Mouse (Mus musculus) heart, adult 2 months (tissue): ENCODE measurements at regions not wholly inside any gene's neighbourhood (a gene's known extent, or its start where the extent isn't known, plus 50 kb on each side); places are given as distances from the start of the nearest gene placed in this dataset.

ENCODE experiments used
- DNase-seq, 2 experiments: peaks; one replicate each; pipeline ENCODE4 v3.0.0; 2021
- H3K27ac ChIP-seq: fragments of 200-600 bp; 2 replicates; pipeline ENCODE4 v1.8.1; 2022
- H3K27me3 ChIP-seq: fragments of 200-500 bp; 2 replicates; pipeline ENCODE4 v1.6.1; 2012; ENCODE audit warnings: mild to moderate bottlenecking, low read length, inconsistent platforms, mixed read lengths; ENCODE audit not compliant: control insufficient read depth, insufficient read depth
- H3K36me3 ChIP-seq: fragments of 200-500 bp; 2 replicates; pipeline ENCODE4 v1.6.1; 2012; ENCODE audit warnings: low read length, inconsistent platforms; ENCODE audit not compliant: control insufficient read depth, insufficient read depth
- H3K4me1 ChIP-seq: fragments of 200-500 bp; 2 replicates; pipeline ENCODE4 v1.6.1; 2011; ENCODE audit warnings: low read length; ENCODE audit not compliant: control insufficient read depth, insufficient read depth
- H3K4me3 ChIP-seq: fragments of 200-600 bp; 2 replicates; pipeline ENCODE4 v1.8.1; 2022
- H3K79me2 ChIP-seq: fragments of 200-500 bp; replicated peaks from 2 replicates; pipeline ENCODE4 v1.6.1; 2012; ENCODE audit warnings: mild to moderate bottlenecking, inconsistent platforms, low read length, moderate library complexity, mixed read lengths; ENCODE audit not compliant: control insufficient read depth, insufficient read depth
- H3K9ac ChIP-seq: fragments of 200-500 bp; 2 replicates; pipeline ENCODE4 v1.6.1; 2012; ENCODE audit warnings: low read depth, mild to moderate bottlenecking, control low read depth, inconsistent platforms, low read length, mixed read lengths
- CTCF ChIP-seq: fragments of 200-600 bp; IDR thresholded peaks from 2 replicates; pipeline ENCODE4 v1.8.1; 2022; ENCODE audit warnings: antibody characterized with exemption, mild to moderate bottlenecking, moderate library complexity
- EP300 ChIP-seq: fragments of 200-500 bp; IDR thresholded peaks from 2 replicates; pipeline ENCODE4 v1.6.1; 2011; ENCODE audit warnings: low read depth, low read length, control low read depth; ENCODE audit not compliant: insufficient read depth
- POLR2A ChIP-seq: fragments of 200-500 bp; IDR thresholded peaks from 2 replicates; pipeline ENCODE4 v1.6.1; 2011; ENCODE audit warnings: mild to moderate bottlenecking, low read depth, low read length, control low read depth; ENCODE audit not compliant: insufficient read depth
- WGBS: fragments of 180-500 bp; shearing (Covaris S2); methylation state at CpG from one replicate; pipeline ENCODE4 v1.1.7; 2018; 5-methylcytosine and 5-hydroxymethylcytosine counted together
- intact Hi-C: fragments of 180-260 bp; cut with DNase I; formaldehyde crosslinking; loops from one replicate; pipeline ENCODE4 v1.15.1; 2025

- WGBS: 52% methylated on average over 2 of the region's 2 CpGs
These were observed 399.7 kb downstream of the Tns1 start for GRCm38 (mm10) chr1:73724551-73724950.

DNA sequence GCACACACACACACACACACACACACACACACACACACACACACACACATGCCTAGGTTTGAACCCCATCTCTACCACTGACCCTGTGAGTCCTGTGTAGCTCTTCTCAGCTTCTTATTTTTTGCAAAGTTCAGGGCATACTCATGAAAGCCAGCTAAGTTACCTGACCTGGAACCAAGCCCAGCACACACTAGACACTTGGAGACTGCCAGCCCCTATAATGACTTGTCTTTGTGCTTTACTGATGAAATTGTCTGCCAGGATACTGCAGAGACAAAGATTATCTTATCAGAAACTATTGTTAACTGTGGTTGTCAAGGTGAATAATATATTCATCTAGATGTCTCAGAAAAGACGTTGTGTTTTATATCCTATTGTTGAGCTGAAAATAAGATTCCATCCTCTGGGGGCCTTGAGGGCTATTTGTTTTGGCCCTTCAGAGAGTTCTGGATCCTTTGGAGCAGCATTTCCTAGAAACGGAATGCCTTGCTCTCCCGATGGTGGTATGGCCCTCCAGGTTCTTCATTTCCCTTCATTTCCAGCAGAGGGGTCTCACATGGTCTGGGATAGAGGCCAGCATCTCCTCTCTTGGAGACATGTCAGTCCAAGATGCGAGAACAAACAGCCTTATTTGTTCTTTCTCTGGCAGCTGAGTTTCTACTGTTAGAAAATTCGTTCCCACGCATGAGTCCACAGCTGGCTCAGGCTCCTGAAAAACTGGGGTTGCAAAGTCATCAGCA is 402.6 kb downstream of the Tns1 start:
- H3K36me3 ChIP-seq: no peaks in the 10 kb centered on the region
- no peak overlapping the region for H3K4me3 ChIP-seq
- TF ChIP-seq CTCF (no peak), EP300 (no peak), POLR2A (no peak)
- intact Hi-C loops: no loop called here
- H3K27ac ChIP-seq: no peak overlapping the region
- H3K79me2 ChIP-seq: no peaks in the 10 kb centered on the region
- DNase-seq: no peak
- peaks cover 10% of the 10 kb centered on the region for H3K4me1 ChIP-seq
- no peak overlapping the region for H3K9ac ChIP-seq
- WGBS: 32% methylated on average over 6 of the region's 6 CpGs
- no peaks in the 10 kb centered on the region for H3K27me3 ChIP-seq

More at GRCm38 (mm10) chr1:73724551-73724950, 399.7 kb downstream of the Tns1 start:
- H3K4me1 ChIP-seq: peaks cover 6% of the 10 kb centered on the region
- H3K36me3 ChIP-seq: no peaks in the 10 kb centered on the region
- no peak for TF ChIP-seq CTCF
- no peak for TF ChIP-seq EP300
- TF ChIP-seq POLR2A: no peak
- H3K79me2 ChIP-seq: no peaks in the 10 kb centered on the region
- intact Hi-C loops: no loop called here
- no peak for DNase-seq
- H3K27me3 ChIP-seq: no peaks in the 10 kb centered on the region
- no peak overlapping the region for H3K9ac ChIP-seq
- no peak overlapping the region for H3K4me3 ChIP-seq
- H3K27ac ChIP-seq: no peak overlapping the region

DNA sequence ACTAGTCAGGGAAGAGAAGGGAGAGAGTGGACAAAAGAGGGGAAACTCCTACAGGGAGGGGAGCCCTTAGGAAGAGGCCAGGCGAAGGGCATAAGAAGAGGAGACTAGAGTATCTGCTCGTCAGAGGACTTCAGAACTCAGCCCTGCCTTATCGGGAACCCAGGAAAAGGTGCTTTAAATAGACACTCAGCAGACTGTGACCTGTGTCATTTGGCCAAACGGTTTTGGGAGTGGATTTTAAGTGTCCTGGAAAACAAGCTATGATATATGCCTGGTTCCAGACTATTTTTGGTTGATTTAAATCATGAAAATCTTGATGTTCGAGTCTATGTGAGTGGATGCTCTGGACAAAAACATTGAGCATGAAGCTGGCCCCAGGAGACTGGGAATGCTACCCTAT is 405.8 kb downstream of the Tns1 start:
- Histone ChIP-seq H3K36me3 (no peaks in the 10 kb centered on the region), H3K4me3 (no peak overlapping the region), H3K4me1 (peaks cover 8% of the 10 kb centered on the region), H3K79me2 (no peaks in the 10 kb centered on the region), H3K9ac (no peak overlapping the region), H3K27me3 (no peaks in the 10 kb centered on the region), H3K27ac (peak overlapping the region; percentile 67)
- no peak for TF ChIP-seq CTCF
- TF ChIP-seq EP300: no peak
- no peak for TF ChIP-seq POLR2A
- DNase-seq: peak in 1 of 2 experiments; percentile 20
- intact Hi-C loops: loop anchor here (5.0 kb wide), 1 partner anchor 46 kb away; no protein-coding TSS in a partner anchor
- WGBS: 43% methylated on average over 5 of the region's 5 CpGs

GRCm38 (mm10) chr1:73717401-73717800 is 406.8 kb downstream of the Tns1 start:
- TF ChIP-seq CTCF (no peak), POLR2A (no peak), EP300 (no peak)
- H3K36me3 ChIP-seq: no peaks in the 10 kb centered on the region
- intact Hi-C loops: loop anchor here (5.0 kb wide), 1 partner anchor 45 kb away; no protein-coding TSS in a partner anchor
- peaks cover 8% of the 10 kb centered on the region for H3K4me1 ChIP-seq
- no peak overlapping the region for H3K27ac ChIP-seq
- WGBS: 25% methylated on average over 7 of the region's 7 CpGs
- H3K4me3 ChIP-seq: no peak overlapping the region
- no peak overlapping the region for H3K9ac ChIP-seq
- H3K27me3 ChIP-seq: no peaks in the 10 kb centered on the region
- no peaks in the 10 kb centered on the region for H3K79me2 ChIP-seq
- DNase-seq: no peak

- no peak for TF ChIP-seq POLR2A
- no peak for TF ChIP-seq EP300
- no peak for TF ChIP-seq CTCF
- H3K27ac ChIP-seq: no peak overlapping the region
- DNase-seq: no peak
- H3K27me3 ChIP-seq: no peaks in the 10 kb centered on the region
- H3K9ac ChIP-seq: no peak overlapping the region
- intact Hi-C loops: loop anchor here (5.0 kb wide), 1 partner anchor 45 kb away; no protein-coding TSS in a partner anchor
- H3K36me3 ChIP-seq: no peaks in the 10 kb centered on the region
- no peaks in the 10 kb centered on the region for H3K79me2 ChIP-seq
- H3K4me1 ChIP-seq: peaks cover 5% of the 10 kb centered on the region
- H3K4me3 ChIP-seq: no peak overlapping the region
These were observed 407.3 kb downstream of the Tns1 start for GRCm38 (mm10) chr1:73716901-73717300.

DNA sequence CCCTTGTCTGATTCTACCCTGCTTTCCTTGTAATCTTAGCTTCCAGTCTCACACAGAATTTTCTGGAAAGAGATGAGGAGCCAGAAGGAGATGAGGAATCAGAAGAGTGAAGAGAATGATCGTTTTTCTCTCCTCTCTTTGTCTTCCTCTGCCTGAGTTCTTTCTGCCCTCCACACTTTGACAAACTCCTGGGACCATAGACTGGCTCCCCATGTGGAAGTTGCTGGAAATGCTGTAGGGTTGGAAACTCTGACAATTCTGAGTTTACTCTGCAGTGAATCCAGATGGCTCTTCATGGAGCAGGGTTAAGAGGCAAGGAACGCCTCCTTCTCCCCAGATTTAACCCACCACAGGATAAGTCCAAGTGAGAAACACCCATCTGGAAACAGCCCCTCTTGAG is 408.7 kb downstream of the Tns1 start:
- no peak overlapping the region for H3K4me3 ChIP-seq
- DNase-seq: no peak
- no peaks in the 10 kb centered on the region for H3K27me3 ChIP-seq
- TF ChIP-seq CTCF: peak; percentile 28
- TF ChIP-seq POLR2A: no peak
- no peak for TF ChIP-seq EP300
- 64% methylated on average over 2 of the region's 2 CpGs for WGBS
- H3K9ac ChIP-seq: no peak overlapping the region
- peaks cover 5% of the 10 kb centered on the region for H3K4me1 ChIP-seq
- H3K79me2 ChIP-seq: no peaks in the 10 kb centered on the region
- intact Hi-C loops: loop anchor here (5.0 kb wide), 1 partner anchor 43 kb away; no protein-coding TSS in a partner anchor
- H3K27ac ChIP-seq: no peak overlapping the region
- no peaks in the 10 kb centered on the region for H3K36me3 ChIP-seq
